Mouse (Mus musculus) spleen, adult 2 months (tissue): ENCODE data around the gene Cpsf3. TPM values are rescaled to one million over a fixed set of nuclear protein-coding genes. Genes with fewer than 3 reads are reported as not detected.

ENCODE experiments used
- DNase-seq, 2 experiments: peaks; one replicate each; pipeline versions ENCODE4 v3.0.0 to v3.0.0-alpha.2; 2012 to 2021; ENCODE audit warnings: low spot score in 2 of 2, low read depth in 1 of 2
- H3K27ac ChIP-seq: fragments of 200-500 bp; 2 replicates; pipeline ENCODE4 v1.5.1; 2012; ENCODE audit warnings: low read length, inconsistent platforms; ENCODE audit not compliant: insufficient read depth
- H3K27me3 ChIP-seq: fragments of 200-500 bp; 2 replicates; pipeline ENCODE4 v1.6.1; 2012; ENCODE audit warnings: mild to moderate bottlenecking, moderate library complexity, low read length, inconsistent platforms; ENCODE audit not compliant: control insufficient read depth, insufficient read depth
- H3K36me3 ChIP-seq: fragments of 200-500 bp; 2 replicates; pipeline ENCODE4 v1.6.1; 2012; ENCODE audit warnings: mild to moderate bottlenecking, low read length, inconsistent platforms; ENCODE audit not compliant: control insufficient read depth, insufficient read depth
- H3K4me1 ChIP-seq: fragments of 200-500 bp; 2 replicates; pipeline ENCODE4 v1.6.1; 2011; ENCODE audit warnings: inconsistent platforms; ENCODE audit not compliant: control insufficient read depth, insufficient read depth, insufficient read length
- H3K4me3 ChIP-seq: fragments of 200-500 bp; 2 replicates; pipeline ENCODE4 v1.5.1; 2011; ENCODE audit warnings: mild to moderate bottlenecking, inconsistent platforms; ENCODE audit not compliant: insufficient read depth, insufficient read length; ENCODE audit errors: extremely low read depth
- CTCF ChIP-seq: fragments of 200-500 bp; IDR thresholded peaks from 2 replicates; pipeline ENCODE4 v1.5.1; 2011; ENCODE audit warnings: mild to moderate bottlenecking, inconsistent platforms; ENCODE audit not compliant: insufficient read depth, insufficient read length, insufficient replicate concordance; ENCODE audit errors: extremely low read depth
- POLR2A ChIP-seq: fragments of 200-500 bp; IDR thresholded peaks from 2 replicates; pipeline ENCODE4 v1.6.1; 2011; ENCODE audit warnings: low read depth, low read length, inconsistent platforms
- WGBS: fragments of 180-500 bp; shearing (Covaris S2); methylation state at CpG from one replicate; pipeline ENCODE4 v1.1.7; 2018; 5-methylcytosine and 5-hydroxymethylcytosine counted together
- polyA plus RNA-seq: library from polyadenylated mRNA; depleted of rRNA; stranded (reverse); fragments of >200 nt; gene quantifications from 2 replicates; pipeline ENCODE4 v1.2.3, GENCODE M21; 2012; rRNA removed

Gene Cpsf3
- polyA plus RNA-seq, 1 experiment = 25.4 TPM

DNA sequence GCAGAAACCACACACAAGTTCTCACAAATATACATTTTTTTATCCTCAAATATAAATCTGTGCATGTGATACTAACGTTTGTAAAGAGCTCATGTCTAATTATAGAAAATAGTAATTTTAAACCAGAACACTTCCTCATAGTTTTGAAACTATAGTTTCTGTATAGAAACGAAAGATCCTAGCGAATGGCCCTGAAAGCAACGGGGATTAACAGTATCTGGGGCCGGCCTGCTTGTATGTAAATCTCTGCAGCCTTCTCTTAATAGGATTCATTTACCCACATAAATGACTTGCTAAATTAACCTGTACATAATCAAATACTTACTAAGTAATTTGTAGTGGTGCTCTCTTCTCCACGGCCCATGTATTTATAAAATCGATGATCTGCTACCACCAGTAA is 61.8 kb downstream of the Cpsf3 start:
- Histone ChIP-seq H3K36me3 (peaks cover 23% of the 10 kb centered on the region), H3K4me1 (0 out of 2 replicates have a peak, but pooled peaks cover 3% of the 10 kb centered on the region), H3K27ac (no peak overlapping the region; the same call in 1 of the 2 replicates), H3K4me3 (no peak overlapping the region), H3K27me3 (no peaks in the 10 kb centered on the region)
- no peak for DNase-seq
- 57% methylated on average over 7 of the region's 7 CpGs for WGBS
- no peak for TF ChIP-seq POLR2A

DNA sequence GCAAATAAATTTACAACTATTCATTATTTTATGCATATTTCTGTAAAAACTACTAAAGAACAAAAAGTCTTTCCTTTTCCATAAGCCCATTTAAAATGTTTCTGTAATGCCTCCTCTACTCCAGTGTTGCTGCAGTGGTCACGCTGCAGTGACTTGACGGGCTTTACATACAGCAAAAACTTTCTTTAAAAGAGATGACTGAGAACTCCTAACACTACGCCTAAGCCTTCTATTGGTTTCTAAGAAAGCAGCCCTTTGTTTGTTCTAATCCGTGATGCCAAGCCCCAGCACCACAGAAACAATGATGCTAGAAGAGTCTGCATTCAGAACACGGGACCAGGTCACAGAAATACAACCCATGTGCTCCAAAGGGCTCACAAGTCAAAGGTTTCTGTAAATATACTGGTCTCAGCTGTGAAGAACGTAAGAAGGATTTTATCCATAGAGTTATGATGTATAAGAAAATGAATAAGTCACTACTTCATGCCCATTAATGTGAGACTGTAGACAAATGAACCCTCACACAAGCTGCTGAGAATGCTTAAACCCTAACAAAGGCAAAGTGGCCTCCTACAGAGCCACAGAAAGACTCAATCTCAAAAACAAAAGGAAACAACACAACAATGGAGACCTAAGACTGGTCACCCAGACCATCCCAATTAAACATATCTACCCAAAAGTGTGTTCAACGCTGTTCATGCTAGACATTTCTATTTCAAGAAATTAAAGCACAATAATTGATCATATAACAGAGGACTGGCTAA is 65.1 kb downstream of the Cpsf3 start:
- H3K27me3 ChIP-seq = no peaks in the 10 kb centered on the region
- no peak for TF ChIP-seq POLR2A
- TF ChIP-seq CTCF = no peak
- H3K36me3 ChIP-seq = peaks cover 27% of the 10 kb centered on the region
- H3K27ac ChIP-seq = no peak overlapping the region
- DNase-seq = no peak
- H3K4me1 ChIP-seq = 0 out of 2 replicates have a peak, but pooled peaks cover 3% of the 10 kb centered on the region
- 94% methylated on average over 7 of the region's 7 CpGs for WGBS
- H3K4me3 ChIP-seq = no peak overlapping the region

DNA sequence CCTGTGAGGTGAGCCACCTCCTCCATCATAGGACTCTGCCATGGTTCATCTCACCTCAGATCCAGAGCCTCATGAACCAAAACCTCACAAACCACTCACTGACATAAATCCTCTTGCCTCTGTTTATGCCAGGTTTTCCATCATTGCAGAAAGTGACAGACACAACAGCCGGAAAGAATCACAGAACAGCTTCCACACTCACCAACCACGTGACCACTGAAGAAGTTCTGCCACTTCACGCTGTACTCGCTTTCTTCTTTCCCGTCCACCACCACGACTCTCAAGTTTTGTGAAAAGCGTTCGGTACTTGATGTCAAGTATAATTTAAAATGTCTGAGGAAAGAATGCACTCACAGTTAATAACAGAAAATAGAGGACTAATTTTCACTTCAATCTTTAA is 68.5 kb downstream of the Cpsf3 start:
- Histone ChIP-seq H3K36me3 (peaks cover 27% of the 10 kb centered on the region), H3K27ac (no peak overlapping the region), H3K4me3 (no peak overlapping the region), H3K27me3 (no peaks in the 10 kb centered on the region), H3K4me1 (no peaks in the 10 kb centered on the region)
- 98% methylated on average over 8 of the region's 8 CpGs for WGBS
- no peak for DNase-seq
- TF ChIP-seq CTCF (no peak), POLR2A (no peak)

GRCm38 (mm10) chr12:21362686-21363085 is 77.5 kb downstream of the Cpsf3 start:
- no peak overlapping the region for H3K4me3 ChIP-seq
- peaks cover 6% of the 10 kb centered on the region for H3K36me3 ChIP-seq
- TF ChIP-seq CTCF (no peak), POLR2A (no peak)
- DNase-seq = no peak
- no peaks in the 10 kb centered on the region for H3K27me3 ChIP-seq
- H3K27ac ChIP-seq = no peak overlapping the region
- no peaks in the 10 kb centered on the region; the same call in 1 of the 2 replicates for H3K4me1 ChIP-seq
- WGBS = 81% methylated on average over 2 of the region's 2 CpGs

GRCm38 (mm10) chr12:21363195-21363594 is 78.0 kb downstream of the Cpsf3 start:
- 95% methylated on average over 3 of the region's 3 CpGs for WGBS
- no peak for DNase-seq
- no peak for TF ChIP-seq POLR2A
- no peak overlapping the region for H3K27ac ChIP-seq
- H3K4me1 ChIP-seq = no peaks in the 10 kb centered on the region; the same call in 1 of the 2 replicates
- peaks cover 6% of the 10 kb centered on the region for H3K36me3 ChIP-seq
- H3K27me3 ChIP-seq = no peaks in the 10 kb centered on the region
- no peak overlapping the region for H3K4me3 ChIP-seq

Other genes starting within 250 kb of the Cpsf3 start
- gene Itgb1bp1, start 893 bp downstream of the Cpsf3 start, polyA plus RNA-seq = 7.1 and 7.4 TPM in 2 replicates
- gene Iah1, start 31.0 kb downstream of the Cpsf3 start, polyA plus RNA-seq = 36.3 and 39.3 TPM in 2 replicates
- 20.3 and 22.2 TPM in 2 replicates for gene Adam17, start 88.2 kb downstream of the Cpsf3 start, polyA plus RNA-seq
- gene Ywhaq, start 132.2 kb downstream of the Cpsf3 start, polyA plus RNA-seq = 38.6 and 40.9 TPM in 2 replicates